Comparison of ENCODE assay signal across 20 mouse cellular contexts in genomic region chr9:57874134-57874533, GRCm38 (mm10). TPM values are rescaled to one million over a fixed set of nuclear protein-coding genes. Genes with fewer than 3 reads are reported as not detected.
DNase-seq lines count a peak whose midpoint lies in the region; ATAC-seq and TF ChIP-seq lines count a peak whose summit lies in the region.
"Had no signal": no experiment of that assay in that cellular context is flagged by ENCODE, and none has a peak within 500 bp of the region (broad histone marks: within the 10 kb centered on the region; RNA-seq: fewer than 3 reads in every experiment).

No protein-coding gene starts in this region.

- no peak overlapping the region for H3K27ac ChIP-seq in lung, postnatal 0 days (ENCODE audit: low read length)
- peak overlapping the region; percentile 35; the same call in 1 of the 2 replicates for H3K27ac ChIP-seq in bone marrow macrophage, adult 2 months (ENCODE audit: insufficient read depth, low read depth, low read length)
- H3K27ac ChIP-seq: hindbrain, embryonic 14.5 days; kidney, postnatal 0 days; liver, embryonic 13.5 days; midbrain, embryonic 13.5 days had no signal

- DNase-seq in lung, postnatal 0 days (ENCODE audit: low spot score), result peak; percentile 38
- DNase-seq in lung, postnatal 25 days (ENCODE audit: low spot score), result no peak
- peak; percentile 13 for DNase-seq in T-cell, adult 2 months (ENCODE audit: low spot score)
- DNase-seq in neural tube, embryonic 10.5 days (ENCODE audit: extremely low spot score, low spot score), result no peak
- DNase-seq in frontal cortex, adult 2 months (ENCODE audit: extremely low spot score in 1 of 2, low spot score in 1 of 2), result no peak
- DNase-seq in natural killer cell, adult 2 months (ENCODE audit: low spot score in 2 of 2), result no peak
- DNase-seq: cerebellum, adult 9-11 months; gastrocnemius, postnatal 25 days; heart, postnatal 14 days; kidney, adult 11 months; left cerebral cortex, postnatal 4 days; liver, embryonic 13.5 days; right cerebral cortex, adult 18-20 months; thymus, adult 18-20 months had no signal

- no peak for TF ChIP-seq EP300 in lung, postnatal 0 days (IDR thresholded peaks at IDR 0.05)

- no peak for TF ChIP-seq POLR2A in bone marrow macrophage, adult 2 months (IDR thresholded peaks at IDR 0.05; ENCODE audit: borderline replicate concordance, low read depth, low read length)

- H3K9ac ChIP-seq in lung, postnatal 0 days (replicated peaks; ENCODE audit: low read depth), result no peak overlapping the region
- H3K9ac ChIP-seq: hindbrain, embryonic 14.5 days; liver, embryonic 13.5 days; midbrain, embryonic 13.5 days had no signal

- no peaks in the 10 kb centered on the region for H3K9me3 ChIP-seq in lung, postnatal 0 days (ENCODE audit: low read length)
- H3K9me3 ChIP-seq: liver, embryonic 13.5 days; midbrain, embryonic 13.5 days had no signal

- H3K4me1 ChIP-seq in lung, postnatal 0 days (ENCODE audit: insufficient read depth, low read depth, low read length), result no peaks in the 10 kb centered on the region
- H3K4me1 ChIP-seq in bone marrow macrophage, adult 2 months (ENCODE audit: control insufficient read depth, insufficient read depth, low read length), result peaks cover 15% of the 10 kb centered on the region
- H3K4me1 ChIP-seq: liver, embryonic 13.5 days; midbrain, embryonic 13.5 days had no signal

- peak; percentile 46; the same call in 1 of the 2 replicates for ATAC-seq in lung, postnatal 0 days
- ATAC-seq: CD4-positive, CD25-positive, alpha-beta regulatory T cell, adult 4 months; midbrain, embryonic 13.5 days had no signal

- no peak overlapping the region for H3K4me2 ChIP-seq in lung, postnatal 0 days (replicated peaks; ENCODE audit: low read depth, low read length)
- H3K4me2 ChIP-seq: heart, embryonic 11.5 days; hindbrain, embryonic 14.5 days; liver, embryonic 13.5 days; midbrain, embryonic 13.5 days had no signal

- no peaks in the 10 kb centered on the region for H3K27me3 ChIP-seq in lung, postnatal 0 days (replicated peaks; ENCODE audit: insufficient read depth, low read length)
- H3K27me3 ChIP-seq: liver, embryonic 13.5 days; midbrain, embryonic 13.5 days had no signal

- no peak overlapping the region for H3K4me3 ChIP-seq in lung, postnatal 0 days (ENCODE audit: low read depth, low read length)
- H3K4me3 ChIP-seq in bone marrow macrophage, adult 2 months (ENCODE audit: insufficient read depth, low read length), result no peak overlapping the region
- H3K4me3 ChIP-seq: liver, embryonic 13.5 days; midbrain, embryonic 13.5 days had no signal

- no peak for TF ChIP-seq CTCF in lung, postnatal 0 days (IDR thresholded peaks at IDR 0.05)
- no peak for TF ChIP-seq CTCF in bone marrow macrophage, adult 2 months (IDR thresholded peaks at IDR 0.05; ENCODE audit: low read depth, low read length)

- WGBS in lung, postnatal 0 days, result 56% methylated on average over 5 of the region's 5 CpGs

- no peaks in the 10 kb centered on the region for H3K36me3 ChIP-seq in lung, postnatal 0 days (ENCODE audit: insufficient read depth, low read length)
- H3K36me3 ChIP-seq: liver, embryonic 13.5 days; midbrain, embryonic 13.5 days had no signal

RNA-seq across cellular contexts. Expression of gene Ubl7, which starts 36.6 kb away (rescaled TPM):
- polyA plus RNA-seq in lung, postnatal 0 days (2015; fragmentation: Nextera tagmentation; extraction: Ambion mirVana), result 120 and 121 TPM in 2 replicates
- 73.3 and 80.0 TPM in 2 replicates for polyA plus RNA-seq in bone marrow macrophage, adult 2 months (2012; ENCODE audit: insufficient read depth, insufficient read length, missing spikeins)
- polyA plus RNA-seq in frontal cortex, adult 2 months (2012; rRNA removed), result 118 and 126 TPM in 2 replicates

RNA-seq across cellular contexts. Expression of gene Arid3b, which starts 37.5 kb away (rescaled TPM):
- polyA plus RNA-seq in lung, postnatal 0 days (2015; fragmentation: Nextera tagmentation; extraction: Ambion mirVana), result 5.8 and 6.2 TPM in 2 replicates
- polyA plus RNA-seq in bone marrow macrophage, adult 2 months (2012; ENCODE audit: insufficient read depth, insufficient read length, missing spikeins), result 16.0 and 27.9 TPM in 2 replicates
- polyA plus RNA-seq in frontal cortex, adult 2 months (2012; rRNA removed), result 6.9 and 8.2 TPM in 2 replicates

Comparison
In these comparisons a context has a peak if more than half of its experiments do, and no peak if none do; other contexts are left out.
1. DNase-seq: peak in lung, postnatal 0 days (single experiment) and T-cell, adult 2 months (single experiment); none in lung, postnatal 25 days (single experiment), neural tube, embryonic 10.5 days (single experiment), frontal cortex, adult 2 months (0 of 2) and natural killer cell, adult 2 months (0 of 2).